ENCODE assay signal across 14 mouse cellular contexts in the genomic region with DNA sequence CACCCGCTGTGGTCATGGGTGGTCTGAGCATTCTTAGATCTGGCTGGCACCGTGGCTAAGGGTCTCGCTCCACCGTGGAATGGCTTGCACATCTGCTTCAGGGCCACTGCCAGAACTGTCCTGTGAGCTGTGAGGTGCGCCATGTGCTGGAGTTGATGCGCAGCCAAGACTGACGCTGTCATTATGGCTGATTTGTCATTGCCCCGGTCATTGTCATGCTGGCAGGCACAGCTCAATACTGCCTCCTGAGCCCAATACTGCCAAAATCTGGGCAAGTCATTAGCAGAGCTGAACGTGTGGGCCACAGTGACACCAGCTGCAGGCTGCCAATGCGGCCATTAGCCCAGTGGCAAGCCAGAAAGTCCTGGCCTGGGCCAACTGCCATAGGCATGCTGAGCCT.
DNase-seq lines count a peak whose midpoint lies in the region; ATAC-seq and TF ChIP-seq lines count a peak whose summit lies in the region.
"Had no signal": no experiment of that assay in that cellular context is flagged by ENCODE, and none has a peak within 500 bp of the region (broad histone marks: within the 10 kb centered on the region; RNA-seq: fewer than 3 reads in every experiment).

No protein-coding gene starts in this region.

- intact Hi-C loops in heart, adult 2 months (cut with DNase I) = no loop called here

- H3K9me3 ChIP-seq in heart, embryonic 11.5 days (replicated peaks; ENCODE audit: control insufficient read depth, low read length) = no peaks in the 10 kb centered on the region
- H3K9me3 ChIP-seq: embryonic facial prominence, embryonic 15.5 days; limb, embryonic 12.5 days had no signal

- 64% methylated on average over 10 of the region's 10 CpGs for WGBS in heart, adult 2 months
- WGBS in heart, embryonic 11.5 days (ENCODE audit: insufficient replicate concordance) = 85% methylated on average over 10 of the region's 10 CpGs

- TF ChIP-seq EP300 in heart, adult 2 months (IDR thresholded peaks at IDR 0.05; ENCODE audit: insufficient read depth, low read depth, low read length) = no peak

- ATAC-seq in heart, embryonic 11.5 days (replicated peaks; ENCODE audit: insufficient number of reproducible peaks, low FRiP score, low TSS enrichment) = no peak
- ATAC-seq: lung, postnatal 0 days had no signal

- no peak overlapping the region for H3K9ac ChIP-seq in heart, adult 2 months (ENCODE audit: low read depth, low read length)
- no peak overlapping the region for H3K9ac ChIP-seq in heart, embryonic 11.5 days (ENCODE audit: low read depth, low read length)
- H3K9ac ChIP-seq: embryonic facial prominence, embryonic 15.5 days; limb, embryonic 12.5 days had no signal

- H3K27me3 ChIP-seq in heart, adult 2 months (ENCODE audit: control insufficient read depth, insufficient read depth, low read length) = no peaks in the 10 kb centered on the region
- no peaks in the 10 kb centered on the region for H3K27me3 ChIP-seq in heart, embryonic 11.5 days (ENCODE audit: control insufficient read depth, insufficient read depth, low read length)
- H3K27me3 ChIP-seq: embryonic facial prominence, embryonic 15.5 days; limb, embryonic 12.5 days had no signal

- H3K27ac ChIP-seq in heart, adult 2 months = no peak overlapping the region
- no peak overlapping the region for H3K27ac ChIP-seq in heart, embryonic 11.5 days (ENCODE audit: low read depth, low read length)
- H3K27ac ChIP-seq: embryonic facial prominence, embryonic 15.5 days; limb, embryonic 12.5 days had no signal

- H3K4me3 ChIP-seq in heart, adult 2 months = no peak overlapping the region
- H3K4me3 ChIP-seq in heart, embryonic 11.5 days (ENCODE audit: low read depth, low read length) = no peak overlapping the region
- H3K4me3 ChIP-seq: embryonic facial prominence, embryonic 15.5 days; limb, embryonic 12.5 days had no signal

- no peak overlapping the region for H3K4me2 ChIP-seq in heart, embryonic 11.5 days
- H3K4me2 ChIP-seq: embryonic facial prominence, embryonic 15.5 days; limb, embryonic 12.5 days had no signal

- TF ChIP-seq CTCF in heart, adult 2 months (IDR thresholded peaks at IDR 0.05) = peak; percentile 18; the same call in 1 of the 2 replicates

- no peaks in the 10 kb centered on the region for H3K36me3 ChIP-seq in heart, adult 2 months (ENCODE audit: control insufficient read depth, insufficient read depth, low read length)
- no peaks in the 10 kb centered on the region for H3K36me3 ChIP-seq in heart, embryonic 11.5 days (ENCODE audit: control insufficient read depth, insufficient read depth, low read length)

- H3K79me2 ChIP-seq in heart, adult 2 months (replicated peaks; ENCODE audit: control insufficient read depth, insufficient read depth, low read length) = no peaks in the 10 kb centered on the region

- no peak for TF ChIP-seq POLR2A in heart, adult 2 months (IDR thresholded peaks at IDR 0.05; ENCODE audit: insufficient read depth, low read depth, low read length)

- H3K4me1 ChIP-seq in heart, adult 2 months (ENCODE audit: control insufficient read depth, insufficient read depth, low read length) = peaks cover 2% of the 10 kb centered on the region; the same call in 1 of the 2 replicates
- H3K4me1 ChIP-seq in heart, embryonic 11.5 days (ENCODE audit: control insufficient read depth, insufficient read depth, low read length) = peaks cover 9% of the 10 kb centered on the region; the same call in 1 of the 2 replicates
- H3K4me1 ChIP-seq: embryonic facial prominence, embryonic 15.5 days had no signal

- peak; percentile 38 to 39 for DNase-seq in heart, adult 2 months
- DNase-seq in brain, adult 2 months (ENCODE audit: low read depth, low spot score) = peak; percentile 76
- DNase-seq in cerebellum, postnatal 36 days = peak; percentile 25 to 27
- DNase-seq in layer of hippocampus, postnatal 10 days (ENCODE audit: low spot score in 2 of 2) = peak; percentile 41 to 47
- no peak for DNase-seq in kidney, postnatal 25 days
- no peak for DNase-seq in embryo, embryonic 9.5 days (ENCODE audit: extremely low spot score)
- DNase-seq in frontal cortex, postnatal 25 days (ENCODE audit: low spot score in 2 of 2) = no peak
- DNase-seq: gastrocnemius, postnatal 25 days; kidney, adult 9 months; thymus, adult 18-20 months had no signal

Comparison
In these comparisons a context has a peak if more than half of its experiments do, and no peak if none do; other contexts are left out.
1. DNase-seq: peak in heart, adult 2 months (2 of 2), brain, adult 2 months (single experiment), cerebellum, postnatal 36 days (2 of 2) and layer of hippocampus, postnatal 10 days (2 of 2); none in kidney, postnatal 25 days (0 of 2), embryo, embryonic 9.5 days (single experiment) and frontal cortex, postnatal 25 days (0 of 2).